Mouse (Mus musculus) hindlimb bud, embryonic 11.5 days (tissue): ENCODE results near the gene Adam34.
"Not testable (repeated sequence)": the region's sequence is repeated elsewhere in the genome, so short reads cannot be mapped to it uniquely, and the experiment has no call there.

ENCODE experiments used
- DNase-seq: peaks from one replicate; pipeline ENCODE4 v3.0.0-alpha.2; 2012; ENCODE audit warnings: low read depth, low spot score; ENCODE audit errors: extremely low spot score

Adam34 gene

GRCm38 (mm10) chr8:43709949-43710348 is at the start of gene Adam34:
Gene Adam34 (minus strand): TSS chr8:43710049.
- no peak for DNase-seq

- no peak for DNase-seq
Observed at GRCm38 (mm10) chr8:43627176-43627575, 82.7 kb downstream of the Adam34 start, which contains the start of gene Gm5346. Gene Gm5346 (minus strand): TSS chr8:43627276.

GRCm38 (mm10) chr8:43616046-43616445 is 93.8 kb downstream of the Adam34 start:
- DNase-seq = no peak

GRCm38 (mm10) chr8:43603657-43604056 is 106.2 kb downstream of the Adam34 start:
- not testable (repeated sequence) for DNase-seq

- not testable (repeated sequence) for DNase-seq
Observed at GRCm38 (mm10) chr8:43603166-43603565, 106.7 kb downstream of the Adam34 start.
